Mouse (Mus musculus) forebrain, embryonic 13.5 days (tissue): ENCODE measurements around the gene Elmsan1. TPM values are rescaled to one million over a fixed set of nuclear protein-coding genes. Genes with fewer than 3 reads are reported as not detected.

Source experiments
- ATAC-seq: fragments of 200-750 bp; cut with Nextera tagmentation; 2 replicates; pipeline ENCODE4 v1.8.0; 2017
- H3K27ac ChIP-seq: fragments of 300-500 bp; sonication (generic); 2 replicates; pipeline ENCODE4 v1.5.1; 2015; ENCODE audit warnings: inconsistent platforms, mild to moderate bottlenecking, moderate library complexity
- H3K27me3 ChIP-seq: fragments of 300-500 bp; sonication (generic); 2 replicates; pipeline ENCODE4 v1.6.1; 2015; ENCODE audit warnings: mild to moderate bottlenecking, inconsistent platforms
- H3K36me3 ChIP-seq: fragments of 300-500 bp; sonication (generic); 2 replicates; pipeline ENCODE4 v1.6.1; 2015; ENCODE audit warnings: mild to moderate bottlenecking, inconsistent platforms; ENCODE audit not compliant: poor library complexity, severe bottlenecking
- H3K4me1 ChIP-seq: fragments of 300-500 bp; sonication (generic); 2 replicates; pipeline ENCODE4 v1.6.1; 2015; ENCODE audit warnings: inconsistent platforms
- H3K4me2 ChIP-seq: fragments of 300-500 bp; sonication (generic); 2 replicates; pipeline ENCODE4 v1.6.1; 2015; ENCODE audit warnings: inconsistent platforms, mild to moderate bottlenecking, moderate library complexity
- H3K4me3 ChIP-seq: fragments of 300-500 bp; sonication (generic); 2 replicates; pipeline ENCODE4 v1.5.1; 2015; ENCODE audit warnings: mild to moderate bottlenecking, inconsistent platforms
- H3K9ac ChIP-seq: fragments of 300-500 bp; sonication (generic); 2 replicates; pipeline ENCODE4 v1.6.1; 2015; ENCODE audit warnings: mild to moderate bottlenecking, inconsistent platforms
- H3K9me3 ChIP-seq: fragments of 300-500 bp; sonication (generic); replicated peaks from 2 replicates; pipeline ENCODE4 v1.6.1; 2016; ENCODE audit warnings: inconsistent platforms
- WGBS: fragments of 180-500 bp; shearing (Covaris S2); methylation state at CpG from one replicate; pipeline ENCODE4 v1.1.7; 2015; 5-methylcytosine and 5-hydroxymethylcytosine counted together
- polyA plus RNA-seq: library from polyadenylated mRNA; unstranded; fragments of >200 nt; fragmentation: Nextera tagmentation; extraction: Ambion mirVana; gene quantifications from 2 replicates; pipeline ENCODE4 v1.2.1, GENCODE M21; 2015

The Elmsan1 gene
- polyA plus RNA-seq, 1 experiment from 2014 or later = 5.0 TPM

DNA sequence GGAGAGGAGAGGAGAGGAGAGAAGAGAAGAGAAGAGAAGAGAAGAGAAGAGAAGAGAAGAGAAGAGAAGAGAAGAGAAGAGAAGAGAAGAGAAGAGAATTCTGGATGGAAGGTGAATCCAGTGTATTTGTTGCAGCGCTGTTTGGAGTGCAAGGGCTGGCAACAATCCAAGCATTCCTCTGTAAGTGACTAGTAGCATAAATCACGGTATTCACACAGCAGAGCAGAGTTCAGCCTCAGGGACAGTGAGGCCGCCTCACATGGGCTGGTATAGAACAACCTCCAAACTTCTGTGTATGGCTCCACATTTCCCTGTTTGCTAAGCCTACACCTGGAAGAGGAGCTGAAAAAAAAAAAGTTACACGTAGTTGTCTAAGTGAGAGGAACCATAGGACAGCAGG, 6.4 kb downstream of the Elmsan1 start:
- Histone ChIP-seq H3K36me3 (no peaks in the 10 kb centered on the region), H3K4me2 (no peak overlapping the region), H3K27ac (no peak overlapping the region), H3K9ac (no peak overlapping the region), H3K9me3 (no peaks in the 10 kb centered on the region), H3K4me3 (no peak overlapping the region), H3K27me3 (no peaks in the 10 kb centered on the region), H3K4me1 (peaks cover 42% of the 10 kb centered on the region)
- no peak for ATAC-seq
- 33% methylated on average over 4 of the region's 4 CpGs for WGBS

DNA sequence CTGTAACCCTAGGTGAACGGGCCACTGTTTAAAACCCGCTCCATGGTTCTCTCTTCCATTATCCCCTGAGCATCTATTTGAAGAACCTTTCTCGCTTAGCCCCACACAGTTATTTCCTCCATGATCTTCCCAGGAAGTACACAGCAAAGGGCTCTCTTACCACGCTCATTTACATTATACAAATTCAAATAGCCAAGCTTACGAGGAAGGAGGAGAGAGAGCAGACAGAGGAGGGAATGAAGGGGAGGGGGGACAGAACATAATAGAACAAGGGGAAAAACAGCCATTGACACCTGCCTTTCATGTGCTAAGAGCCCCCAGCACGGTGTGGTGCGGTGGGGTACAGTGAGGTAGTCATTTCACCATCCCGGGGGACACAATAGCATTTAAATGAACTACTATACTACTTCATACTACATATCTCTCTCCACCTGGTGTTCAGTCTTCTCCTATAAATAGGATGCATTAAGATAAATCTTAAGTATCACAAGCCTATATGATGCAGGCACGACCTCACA, 7.6 kb downstream of the Elmsan1 start:
- H3K4me2 ChIP-seq = no peak overlapping the region
- no peak overlapping the region for H3K27ac ChIP-seq
- H3K36me3 ChIP-seq = no peaks in the 10 kb centered on the region
- no peak overlapping the region for H3K9ac ChIP-seq
- no peaks in the 10 kb centered on the region for H3K9me3 ChIP-seq
- H3K27me3 ChIP-seq = no peaks in the 10 kb centered on the region
- ATAC-seq = no peak
- 66% methylated on average over 9 of the region's 9 CpGs for WGBS
- H3K4me3 ChIP-seq = no peak overlapping the region
- peaks cover 34% of the 10 kb centered on the region for H3K4me1 ChIP-seq

DNA sequence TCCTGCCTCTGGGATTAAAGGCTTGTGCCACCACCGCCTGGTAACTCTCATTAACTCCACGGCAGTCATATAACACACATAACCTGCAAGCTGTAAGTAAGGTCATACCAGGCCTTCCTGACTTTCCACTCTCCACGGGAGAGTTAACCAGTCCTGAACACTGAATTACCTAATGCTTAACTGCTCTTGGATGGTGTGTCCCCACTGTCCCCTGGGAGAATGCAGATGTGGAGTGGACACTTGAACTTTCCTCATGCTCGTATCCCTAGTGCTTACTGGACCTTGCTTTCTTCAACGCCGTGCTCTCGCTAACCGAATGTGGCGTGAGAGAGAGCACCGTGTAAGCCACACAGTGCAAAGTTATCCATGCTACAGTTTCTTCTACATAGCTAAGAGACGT, 8.4 kb downstream of the Elmsan1 start:
- no peak overlapping the region for H3K4me3 ChIP-seq
- 90% methylated on average over 11 of the region's 11 CpGs for WGBS
- H3K9ac ChIP-seq = no peak overlapping the region
- no peak overlapping the region for H3K4me2 ChIP-seq
- H3K4me1 ChIP-seq = peaks cover 31% of the 10 kb centered on the region
- no peaks in the 10 kb centered on the region for H3K9me3 ChIP-seq
- no peaks in the 10 kb centered on the region for H3K36me3 ChIP-seq
- no peaks in the 10 kb centered on the region for H3K27me3 ChIP-seq
- no peak for ATAC-seq
- H3K27ac ChIP-seq = no peak overlapping the region

DNA sequence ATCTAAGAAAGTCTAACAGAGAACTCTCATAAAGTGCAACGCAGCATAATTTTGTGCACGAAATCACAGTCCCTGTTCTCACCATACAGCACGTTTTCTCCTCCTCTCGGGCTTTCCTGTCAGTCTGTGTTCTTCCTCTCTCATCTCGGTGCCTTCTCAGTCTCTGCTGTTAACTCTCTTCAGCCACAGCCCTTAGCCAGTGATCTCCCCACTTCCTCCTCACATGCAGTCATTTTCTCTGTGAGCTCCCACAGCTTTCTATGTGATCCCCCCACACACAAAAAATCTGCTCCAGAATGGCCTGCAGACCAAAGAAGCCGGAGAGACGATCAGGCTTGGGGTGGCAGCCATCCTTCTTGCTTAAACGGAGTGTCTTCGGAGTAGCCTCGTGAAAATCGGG, 9.6 kb downstream of the Elmsan1 start:
- H3K4me2 ChIP-seq = no peak overlapping the region
- WGBS = 92% methylated on average over 11 of the region's 11 CpGs
- no peak overlapping the region for H3K9ac ChIP-seq
- no peaks in the 10 kb centered on the region for H3K27me3 ChIP-seq
- H3K4me3 ChIP-seq = no peak overlapping the region
- no peak for ATAC-seq
- H3K36me3 ChIP-seq = no peaks in the 10 kb centered on the region
- no peak overlapping the region for H3K27ac ChIP-seq
- no peaks in the 10 kb centered on the region for H3K9me3 ChIP-seq
- peaks cover 25% of the 10 kb centered on the region for H3K4me1 ChIP-seq

DNA sequence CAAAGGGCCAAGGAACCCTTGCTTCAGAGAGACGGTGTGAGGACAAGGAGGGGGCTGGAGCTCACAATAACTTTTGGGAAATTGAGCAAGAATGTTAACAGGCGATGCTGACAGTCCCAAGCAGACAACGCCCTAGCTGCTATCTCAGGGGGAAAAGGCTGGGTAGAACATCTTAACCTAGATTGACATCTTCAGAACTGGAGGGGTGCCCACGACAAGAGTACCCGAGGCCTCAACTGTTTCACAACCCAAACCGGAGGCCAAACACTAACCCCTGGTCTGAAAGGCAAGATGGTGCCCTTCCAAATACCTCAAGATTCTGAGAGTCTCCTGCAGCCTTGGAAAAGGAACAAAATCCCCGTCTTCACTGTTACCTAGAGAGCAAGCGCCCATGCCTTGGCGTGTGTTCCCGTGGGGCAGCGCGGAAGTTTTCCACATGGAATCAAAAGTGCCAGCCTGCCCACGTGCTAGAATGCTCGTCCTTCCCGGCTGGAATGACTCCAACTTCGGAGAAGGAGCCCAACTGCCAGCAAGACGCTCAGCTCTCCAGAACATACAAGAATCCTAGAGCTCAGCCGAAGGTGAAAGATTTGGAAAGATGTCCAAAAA, 11.4 kb downstream of the Elmsan1 start:
- no peak overlapping the region for H3K4me3 ChIP-seq
- H3K4me2 ChIP-seq = no peak overlapping the region
- peaks cover 17% of the 10 kb centered on the region for H3K4me1 ChIP-seq
- no peaks in the 10 kb centered on the region for H3K9me3 ChIP-seq
- no peaks in the 10 kb centered on the region for H3K36me3 ChIP-seq
- H3K27ac ChIP-seq = no peak overlapping the region
- ATAC-seq = no peak
- no peak overlapping the region for H3K9ac ChIP-seq
- no peaks in the 10 kb centered on the region for H3K27me3 ChIP-seq
- 87% methylated on average over 18 of the region's 18 CpGs for WGBS

DNA sequence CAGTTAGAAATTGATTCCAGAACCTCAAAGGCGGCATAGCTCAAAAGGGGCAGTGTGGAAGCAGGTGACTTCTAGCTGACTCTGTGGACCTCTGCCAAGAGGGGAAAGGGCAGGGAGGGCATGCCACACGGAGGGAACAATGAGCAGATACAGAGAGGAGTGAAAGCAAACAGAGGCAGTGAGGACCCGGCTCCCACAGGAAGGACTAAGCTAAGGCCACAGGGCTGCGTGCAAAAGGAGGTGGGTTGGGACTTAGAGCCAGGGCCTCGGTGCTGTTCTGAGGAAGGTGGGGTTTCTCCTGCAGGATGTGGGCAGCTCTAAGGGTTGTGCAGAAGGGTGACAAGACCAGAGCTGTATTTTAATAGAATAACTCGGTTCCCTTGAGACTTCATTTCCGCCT, 12.2 kb downstream of the Elmsan1 start:
- Histone ChIP-seq H3K4me1 (peaks cover 21% of the 10 kb centered on the region), H3K4me3 (no peak overlapping the region), H3K4me2 (no peak overlapping the region), H3K27ac (no peak overlapping the region), H3K36me3 (no peaks in the 10 kb centered on the region), H3K9ac (no peak overlapping the region), H3K27me3 (no peaks in the 10 kb centered on the region), H3K9me3 (no peaks in the 10 kb centered on the region)
- no peak for ATAC-seq
- 64% methylated on average over 7 of the region's 7 CpGs for WGBS

DNA sequence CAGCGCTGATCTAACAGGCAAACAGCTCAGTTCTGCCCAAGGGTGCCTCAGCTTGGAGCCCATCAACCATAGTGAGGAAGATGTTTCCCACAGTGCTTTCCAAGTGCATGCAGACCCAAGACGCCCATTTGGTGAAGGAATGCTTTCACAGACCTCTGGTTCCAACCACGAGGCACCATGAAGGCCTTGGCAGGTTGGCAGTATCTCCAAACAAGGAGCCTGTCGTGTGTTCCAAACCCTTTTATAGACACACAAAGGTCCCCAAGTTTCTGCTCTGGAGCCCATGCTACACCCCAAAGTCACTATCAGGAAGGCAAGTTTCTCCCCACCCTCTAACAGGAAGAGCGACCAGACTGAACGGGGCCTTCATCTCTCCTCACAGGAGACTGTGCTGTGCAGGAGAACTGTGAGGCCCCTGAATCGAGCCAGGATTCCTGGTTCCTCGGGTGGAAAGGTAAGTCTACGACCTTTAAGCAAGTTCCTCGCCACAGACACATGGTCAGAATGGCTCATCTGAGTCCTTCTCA, 13.0 kb downstream of the Elmsan1 start:
- no peak for ATAC-seq
- Histone ChIP-seq H3K9me3 (no peaks in the 10 kb centered on the region), H3K27me3 (no peaks in the 10 kb centered on the region), H3K4me1 (peaks cover 17% of the 10 kb centered on the region; the same call in 1 of the 2 replicates), H3K27ac (no peak overlapping the region), H3K36me3 (no peaks in the 10 kb centered on the region), H3K9ac (no peak overlapping the region), H3K4me2 (no peak overlapping the region), H3K4me3 (no peak overlapping the region)
- 91% methylated on average over 10 of the region's 10 CpGs for WGBS

DNA sequence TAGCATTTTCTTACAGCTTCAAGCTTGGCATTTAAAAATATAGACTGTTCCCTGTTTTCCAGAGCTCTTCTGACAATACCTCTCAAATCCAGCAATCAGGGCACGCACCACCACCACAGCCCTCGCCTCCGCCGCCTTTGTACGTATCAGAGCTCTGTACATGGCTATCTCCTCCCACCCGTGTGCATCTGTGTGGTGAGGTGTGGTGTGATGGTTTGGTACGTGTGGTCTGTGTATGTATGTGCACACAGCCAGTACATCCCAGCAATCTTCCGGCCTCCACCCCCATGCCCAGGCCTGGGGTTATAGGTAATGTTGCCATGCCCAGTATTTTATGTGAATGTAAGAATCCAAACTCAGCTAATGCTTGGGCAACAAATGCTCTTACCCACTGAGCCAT, 14.0 kb downstream of the Elmsan1 start:
- no peak overlapping the region for H3K27ac ChIP-seq

DNA sequence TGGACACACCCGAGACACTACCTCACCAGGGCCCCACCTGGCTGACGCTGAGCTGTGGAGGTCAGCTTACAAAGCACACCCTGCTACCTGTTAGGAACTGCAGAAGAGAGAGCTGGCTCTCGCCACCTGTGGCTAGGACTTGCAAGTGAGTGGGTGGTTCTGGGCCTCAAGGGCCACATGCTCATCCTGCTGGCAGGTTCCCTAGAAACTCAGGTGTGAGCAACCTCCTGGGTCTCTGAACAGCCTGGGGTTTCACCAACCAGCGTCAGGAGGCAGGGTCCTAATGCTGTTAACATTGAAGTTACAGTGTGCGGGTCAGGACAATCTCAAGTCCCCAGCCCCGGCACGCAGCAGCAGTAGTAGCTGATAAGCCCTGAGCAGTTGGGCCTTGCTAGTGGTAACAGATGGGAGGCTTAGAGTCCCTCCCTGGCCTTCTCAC, 14.9 kb downstream of the Elmsan1 start:
- 75% methylated on average over 7 of the region's 7 CpGs for WGBS
- ATAC-seq = no peak
- Histone ChIP-seq H3K4me1 (peaks cover 21% of the 10 kb centered on the region; the same call in 1 of the 2 replicates), H3K9me3 (no peaks in the 10 kb centered on the region), H3K4me2 (no peak overlapping the region), H3K27me3 (no peaks in the 10 kb centered on the region), H3K36me3 (no peaks in the 10 kb centered on the region), H3K9ac (no peak overlapping the region), H3K4me3 (no peak overlapping the region), H3K27ac (no peak overlapping the region)

More for the DNA sequence above, 14.0 kb downstream of the Elmsan1 start:
- H3K4me1 ChIP-seq = peaks cover 17% of the 10 kb centered on the region; the same call in 1 of the 2 replicates
- WGBS = 85% methylated on average over 8 of the region's 8 CpGs
- no peaks in the 10 kb centered on the region for H3K36me3 ChIP-seq
- H3K9me3 ChIP-seq = no peaks in the 10 kb centered on the region
- no peak for ATAC-seq
- H3K4me2 ChIP-seq = no peak overlapping the region
- no peak overlapping the region for H3K4me3 ChIP-seq
- no peak overlapping the region for H3K9ac ChIP-seq
- H3K27me3 ChIP-seq = no peaks in the 10 kb centered on the region

DNA sequence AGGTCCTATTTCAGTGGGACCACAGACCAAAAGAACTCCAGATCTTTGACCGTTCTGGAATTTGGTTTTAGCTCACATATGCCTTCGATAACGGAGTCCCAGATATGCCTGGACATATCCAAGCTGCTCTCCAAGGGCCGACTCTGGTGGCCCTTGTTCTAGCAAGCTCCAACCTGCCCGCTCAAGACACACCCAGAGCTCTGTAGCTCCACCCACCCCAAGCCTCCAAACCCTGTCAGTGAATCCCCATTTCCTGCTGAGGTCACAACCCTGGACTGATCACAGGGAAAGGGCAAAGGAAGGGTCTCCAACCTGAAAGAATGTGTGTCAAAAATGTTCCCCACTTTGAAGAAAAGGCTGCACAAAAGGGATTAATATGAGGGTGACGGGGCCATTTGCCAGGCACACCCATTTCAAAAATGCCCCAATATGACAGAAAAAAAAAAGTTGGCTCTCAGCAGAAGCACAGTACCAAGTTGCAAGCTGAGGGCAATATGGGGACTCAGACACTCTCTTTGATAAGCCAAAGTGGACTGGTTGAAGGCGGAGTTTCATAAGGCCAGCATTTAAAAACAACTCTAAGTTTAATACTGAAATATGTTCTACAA, 15.4 kb downstream of the Elmsan1 start:
- Histone ChIP-seq H3K27me3 (no peaks in the 10 kb centered on the region), H3K9me3 (no peaks in the 10 kb centered on the region), H3K27ac (no peak overlapping the region), H3K9ac (no peak overlapping the region), H3K4me2 (no peak overlapping the region), H3K4me3 (no peak overlapping the region), H3K36me3 (no peaks in the 10 kb centered on the region), H3K4me1 (peaks cover 26% of the 10 kb centered on the region; the same call in 1 of the 2 replicates)
- WGBS = 82% methylated on average over 7 of the region's 7 CpGs
- no peak for ATAC-seq

DNA sequence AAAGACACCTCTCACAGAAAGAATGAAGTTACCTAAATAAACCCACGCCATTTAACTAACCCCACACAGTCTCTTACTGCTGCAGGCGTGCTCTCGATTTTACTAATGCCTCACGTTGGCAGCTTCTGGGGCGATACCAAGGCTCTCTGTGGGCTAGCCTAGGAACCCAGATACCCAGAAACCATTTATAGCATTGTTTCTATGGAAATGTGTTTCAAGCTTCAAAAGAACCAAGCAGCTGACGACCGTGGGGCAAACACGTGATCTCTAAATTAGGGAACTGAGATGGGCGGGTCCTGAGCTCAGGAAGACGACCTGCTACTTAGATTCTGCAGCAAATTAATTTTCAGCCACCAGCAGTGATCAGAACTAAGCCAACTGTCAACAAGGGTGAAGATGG, 16.1 kb downstream of the Elmsan1 start:
- Histone ChIP-seq H3K27ac (no peak overlapping the region), H3K4me2 (no peak overlapping the region), H3K36me3 (no peaks in the 10 kb centered on the region), H3K9me3 (no peaks in the 10 kb centered on the region), H3K27me3 (no peaks in the 10 kb centered on the region), H3K4me1 (peaks cover 27% of the 10 kb centered on the region), H3K9ac (no peak overlapping the region), H3K4me3 (no peak overlapping the region)
- no peak for ATAC-seq
- 72% methylated on average over 10 of the region's 10 CpGs for whole genome bisulfite sequencing

DNA sequence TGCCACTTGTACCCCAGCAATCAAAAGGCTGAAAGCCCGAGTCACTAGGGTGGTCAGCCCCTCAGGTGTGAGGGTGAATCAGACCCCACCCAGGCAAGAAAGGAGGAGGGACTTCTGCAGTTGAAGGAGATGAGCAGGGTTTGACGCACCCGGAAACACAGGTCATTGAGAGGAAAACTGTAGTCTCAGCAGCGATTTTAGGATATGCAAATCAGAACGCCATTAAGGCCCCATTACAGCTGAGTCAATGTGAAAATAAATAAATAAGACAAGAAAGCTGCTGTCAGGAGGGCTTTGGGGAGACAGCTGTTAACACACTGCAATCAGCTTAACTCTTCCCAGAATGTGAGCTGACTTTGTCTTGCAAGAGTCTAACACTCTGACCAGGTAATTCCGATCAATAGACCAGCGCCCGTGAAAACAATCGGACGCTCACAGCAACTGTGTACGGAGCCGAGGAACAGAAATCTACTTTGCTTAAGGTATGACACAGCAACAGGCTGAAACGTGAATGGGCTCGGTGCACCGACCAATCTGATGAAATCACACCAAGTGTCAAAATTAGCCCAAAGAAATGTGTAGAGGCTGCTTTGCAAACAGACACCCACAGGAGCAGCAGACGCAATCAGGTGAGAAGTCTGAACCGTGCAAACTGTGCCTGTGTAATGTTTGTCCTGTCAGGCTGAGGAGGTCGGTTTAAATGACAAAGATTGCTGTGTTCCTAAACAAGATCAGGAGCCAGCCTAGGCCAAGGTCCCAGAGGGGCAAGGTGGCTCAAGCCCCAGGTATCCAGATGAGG, 16.8 kb downstream of the Elmsan1 start:
- H3K27ac ChIP-seq = no peak overlapping the region
- no peaks in the 10 kb centered on the region for H3K36me3 ChIP-seq
- no peaks in the 10 kb centered on the region for H3K27me3 ChIP-seq
- no peak overlapping the region for H3K4me2 ChIP-seq
- H3K4me3 ChIP-seq = no peak overlapping the region
- no peaks in the 10 kb centered on the region for H3K9me3 ChIP-seq
- 86% methylated on average over 18 of the region's 18 CpGs for WGBS
- H3K4me1 ChIP-seq = peaks cover 31% of the 10 kb centered on the region
- ATAC-seq = no peak
- no peak overlapping the region for H3K9ac ChIP-seq
